Mouse (Mus musculus): Measurements from ENCODE around the gene Arl15. TPM values are rescaled to one million over a fixed set of nuclear protein-coding genes. Genes with fewer than 3 reads are reported as not detected.

The Arl15 gene
- polyA plus RNA-seq, 1 experiment from 2014 or later = 7.9 TPM

DNA sequence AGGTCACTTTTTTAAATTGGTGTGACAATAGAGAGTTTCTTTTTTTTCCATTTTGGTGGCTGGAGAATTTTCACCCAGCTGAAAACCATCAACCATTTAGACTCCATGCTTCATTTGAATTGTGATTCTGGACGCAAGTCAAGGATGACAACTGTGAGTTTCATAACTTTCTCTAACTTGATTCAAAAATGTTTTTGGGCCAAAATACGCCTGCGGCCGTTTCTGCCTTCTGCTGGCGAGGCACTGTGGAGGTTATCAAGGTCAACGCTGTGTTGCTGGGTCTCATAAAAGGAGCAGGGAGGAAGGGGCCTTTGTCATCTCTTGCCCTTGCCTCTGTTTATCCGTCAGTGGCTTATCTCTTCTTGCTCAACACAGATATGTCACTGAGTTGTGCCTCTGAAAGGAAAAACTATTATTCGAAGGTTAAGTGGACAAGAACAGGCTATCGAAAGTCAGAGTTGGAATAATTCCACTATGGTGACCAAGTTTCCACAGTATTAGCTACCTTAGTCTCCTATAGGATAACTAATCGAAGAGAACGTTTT, 106.8 kb downstream of the Arl15 start:
- H3K4me3 ChIP-seq (replicated peaks; ENCODE audit: low read length) = no peak overlapping the region
- no peaks in the 10 kb centered on the region for H3K4me1 ChIP-seq (ENCODE audit: control insufficient read depth, insufficient read depth, low read length)
- 63% methylated on average over 11 of the region's 11 CpGs for WGBS
- no peaks in the 10 kb centered on the region for H3K36me3 ChIP-seq (ENCODE audit: control insufficient read depth, insufficient read depth, low read length)
- H3K4me2 ChIP-seq (ENCODE audit: low read depth, low read length) = no peak overlapping the region
- no peak overlapping the region for H3K27ac ChIP-seq (ENCODE audit: low read length)
- no peak overlapping the region for H3K9ac ChIP-seq (ENCODE audit: low read length)
- H3K27me3 ChIP-seq (ENCODE audit: control insufficient read depth, insufficient read depth, low read length) = no peaks in the 10 kb centered on the region
- ATAC-seq (ENCODE audit: insufficient read depth, low FRiP score) = no peak
- H3K9me3 ChIP-seq (replicated peaks; ENCODE audit: control insufficient read depth, low read length) = no peaks in the 10 kb centered on the region

DNA sequence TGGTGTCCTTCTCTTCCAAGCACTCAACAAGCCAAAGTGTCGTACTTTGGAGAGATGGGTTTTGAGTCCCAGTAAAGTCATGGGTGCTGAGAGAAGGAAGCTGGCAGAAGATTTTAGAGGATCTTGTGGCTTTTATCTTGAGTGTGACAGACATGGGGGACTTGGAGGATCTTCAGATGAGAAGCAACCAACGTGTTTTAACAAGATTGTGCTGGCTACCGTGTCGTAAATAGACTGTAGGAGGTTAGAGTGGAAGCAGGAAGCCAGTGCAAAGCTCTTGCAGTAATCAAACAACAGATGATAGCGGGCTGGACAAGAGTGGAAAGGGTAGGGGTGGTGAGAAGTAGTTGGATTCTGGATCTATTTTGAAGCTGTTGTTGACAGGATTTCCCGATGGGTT, 109.0 kb downstream of the Arl15 start:
- Histone ChIP-seq H3K27me3 (ENCODE audit: control insufficient read depth, insufficient read depth, low read length) (no peaks in the 10 kb centered on the region), H3K4me3 (replicated peaks; ENCODE audit: low read length) (no peak overlapping the region), H3K4me2 (ENCODE audit: low read depth, low read length) (no peak overlapping the region), H3K27ac (ENCODE audit: low read length) (no peak overlapping the region), H3K36me3 (ENCODE audit: control insufficient read depth, insufficient read depth, low read length) (no peaks in the 10 kb centered on the region), H3K4me1 (ENCODE audit: control insufficient read depth, insufficient read depth, low read length) (no peaks in the 10 kb centered on the region), H3K9me3 (replicated peaks; ENCODE audit: control insufficient read depth, low read length) (no peaks in the 10 kb centered on the region), H3K9ac (ENCODE audit: low read length) (no peak overlapping the region)
- ATAC-seq (ENCODE audit: insufficient read depth, low FRiP score) = no peak
- WGBS = 79% methylated on average over 6 of the region's 6 CpGs

DNA sequence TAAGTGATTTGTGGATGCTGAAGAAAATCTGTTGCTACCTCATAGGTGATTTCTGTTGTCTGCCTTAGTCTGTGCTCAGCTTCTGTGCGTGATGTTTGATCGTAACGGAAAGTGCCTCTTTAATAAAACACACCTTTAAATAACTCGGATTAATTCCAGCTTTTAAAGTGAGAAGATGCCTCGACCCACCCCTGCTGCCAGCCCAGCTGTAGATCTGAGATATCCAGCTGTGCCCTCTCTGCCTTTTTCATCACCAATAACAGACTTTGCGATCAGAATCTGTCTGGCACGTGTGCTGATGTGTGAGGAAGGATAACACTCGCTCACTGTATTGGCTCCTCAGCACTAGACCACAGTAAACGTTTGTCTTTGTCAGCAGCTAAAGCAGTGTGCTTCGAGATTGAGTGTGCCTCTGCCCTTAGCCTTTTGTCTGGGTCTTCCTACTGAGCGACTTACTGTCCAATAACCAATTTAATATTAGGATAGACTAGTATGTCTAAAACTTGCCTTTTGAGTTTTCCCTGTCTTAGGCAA, 117.7 kb downstream of the Arl15 start:
- no peak overlapping the region for H3K27ac ChIP-seq (ENCODE audit: low read length)
- H3K27me3 ChIP-seq (ENCODE audit: control insufficient read depth, insufficient read depth, low read length) = no peaks in the 10 kb centered on the region
- 60% methylated on average over 11 of the region's 11 CpGs for whole genome bisulfite sequencing
- H3K4me1 ChIP-seq (ENCODE audit: control insufficient read depth, insufficient read depth, low read length) = 0 out of 2 replicates have a peak, but pooled peaks cover 2% of the 10 kb centered on the region
- H3K4me3 ChIP-seq (replicated peaks; ENCODE audit: low read length) = no peak overlapping the region
- H3K4me2 ChIP-seq (ENCODE audit: low read depth, low read length) = no peak overlapping the region
- no peaks in the 10 kb centered on the region for H3K36me3 ChIP-seq (ENCODE audit: control insufficient read depth, insufficient read depth, low read length)
- no peak overlapping the region for H3K9ac ChIP-seq (ENCODE audit: low read length)
- no peak for ATAC-seq (ENCODE audit: insufficient read depth, low FRiP score)
- H3K9me3 ChIP-seq (replicated peaks; ENCODE audit: control insufficient read depth, low read length) = no peaks in the 10 kb centered on the region

DNA sequence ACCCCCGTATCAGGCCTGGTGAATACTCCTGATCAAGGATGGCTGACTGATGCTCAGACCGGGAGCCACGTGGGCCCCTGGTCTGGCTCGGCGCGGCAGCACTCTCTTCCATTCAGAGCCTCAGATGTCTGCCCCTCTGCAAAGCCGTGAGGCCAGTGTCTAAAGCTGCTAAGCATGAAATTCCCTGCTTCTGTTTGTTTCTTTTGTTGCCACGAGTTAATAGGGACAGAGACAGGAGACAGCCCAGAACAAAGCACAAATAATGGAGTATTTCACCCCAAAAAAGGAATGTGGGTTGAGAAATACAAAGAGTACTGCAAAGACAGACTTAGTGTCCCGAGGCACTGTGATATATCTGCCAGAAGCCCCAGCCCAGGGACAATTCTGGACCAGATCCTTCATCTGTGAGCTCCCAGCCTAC, 120.3 kb downstream of the Arl15 start:
- no peak overlapping the region for H3K9ac ChIP-seq (ENCODE audit: low read length)
- H3K9me3 ChIP-seq (replicated peaks; ENCODE audit: control insufficient read depth, low read length) = no peaks in the 10 kb centered on the region
- H3K36me3 ChIP-seq (ENCODE audit: control insufficient read depth, insufficient read depth, low read length) = no peaks in the 10 kb centered on the region
- no peak overlapping the region for H3K27ac ChIP-seq (ENCODE audit: low read length)
- no peak overlapping the region for H3K4me3 ChIP-seq (replicated peaks; ENCODE audit: low read length)
- H3K27me3 ChIP-seq (ENCODE audit: control insufficient read depth, insufficient read depth, low read length) = no peaks in the 10 kb centered on the region
- no peak for ATAC-seq (ENCODE audit: insufficient read depth, low FRiP score)
- H3K4me1 ChIP-seq (ENCODE audit: control insufficient read depth, insufficient read depth, low read length) = 0 out of 2 replicates have a peak, but pooled peaks cover 2% of the 10 kb centered on the region
- H3K4me2 ChIP-seq (ENCODE audit: low read depth, low read length) = no peak overlapping the region
- WGBS = 49% methylated on average over 9 of the region's 9 CpGs

DNA sequence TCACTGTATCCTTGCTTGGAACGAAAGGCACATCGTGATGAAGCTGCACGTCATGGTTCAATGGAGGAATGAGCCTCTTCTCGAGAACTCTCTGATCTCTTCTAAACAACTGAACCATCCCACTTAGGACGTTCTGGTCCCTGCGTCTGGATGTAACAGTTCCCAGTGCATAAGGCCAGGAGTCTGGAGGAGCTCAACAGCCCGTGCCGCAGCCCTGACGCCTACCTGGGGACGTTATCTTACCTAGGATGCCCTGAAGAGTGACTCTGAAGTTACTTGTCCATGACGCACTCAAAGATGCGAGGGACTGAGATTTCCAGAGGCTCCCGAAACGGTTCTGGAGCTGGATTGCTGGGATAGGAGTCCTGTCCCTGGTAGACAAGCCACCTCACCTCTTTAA, 121.4 kb downstream of the Arl15 start:
- H3K4me2 ChIP-seq (ENCODE audit: low read depth, low read length) = no peak overlapping the region
- no peak overlapping the region for H3K9ac ChIP-seq (ENCODE audit: low read length)
- no peaks in the 10 kb centered on the region for H3K36me3 ChIP-seq (ENCODE audit: control insufficient read depth, insufficient read depth, low read length)
- H3K27ac ChIP-seq (ENCODE audit: low read length) = no peak overlapping the region
- H3K27me3 ChIP-seq (ENCODE audit: control insufficient read depth, insufficient read depth, low read length) = no peaks in the 10 kb centered on the region
- H3K9me3 ChIP-seq (replicated peaks; ENCODE audit: control insufficient read depth, low read length) = no peaks in the 10 kb centered on the region
- 0 out of 2 replicates have a peak, but pooled peaks cover 2% of the 10 kb centered on the region for H3K4me1 ChIP-seq (ENCODE audit: control insufficient read depth, insufficient read depth, low read length)
- no peak for ATAC-seq (ENCODE audit: insufficient read depth, low FRiP score)
- WGBS = 93% methylated on average over 14 of the region's 14 CpGs
- no peak overlapping the region for H3K4me3 ChIP-seq (replicated peaks; ENCODE audit: low read length)

DNA sequence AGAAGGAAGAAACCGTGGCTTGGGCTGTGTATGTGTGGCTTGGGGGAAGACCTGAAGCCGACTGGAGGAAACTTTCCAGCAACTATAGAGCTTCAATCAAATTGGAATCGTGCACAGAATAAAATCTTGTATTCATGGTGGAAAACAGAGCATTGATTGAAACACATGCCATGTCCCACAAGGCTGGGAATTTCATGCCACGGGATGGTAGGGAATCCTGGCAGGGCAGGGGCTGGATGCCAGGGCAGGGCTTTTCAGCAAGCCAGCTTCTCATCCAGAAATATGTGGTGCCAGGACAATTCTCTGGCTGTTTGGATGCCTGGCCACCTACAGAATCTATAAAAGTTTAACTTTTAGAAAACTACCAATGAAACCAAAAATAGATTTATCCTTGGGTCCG, 122.5 kb downstream of the Arl15 start:
- no peak overlapping the region for H3K4me2 ChIP-seq (ENCODE audit: low read depth, low read length)
- WGBS = 85% methylated on average over 5 of the region's 5 CpGs

DNA sequence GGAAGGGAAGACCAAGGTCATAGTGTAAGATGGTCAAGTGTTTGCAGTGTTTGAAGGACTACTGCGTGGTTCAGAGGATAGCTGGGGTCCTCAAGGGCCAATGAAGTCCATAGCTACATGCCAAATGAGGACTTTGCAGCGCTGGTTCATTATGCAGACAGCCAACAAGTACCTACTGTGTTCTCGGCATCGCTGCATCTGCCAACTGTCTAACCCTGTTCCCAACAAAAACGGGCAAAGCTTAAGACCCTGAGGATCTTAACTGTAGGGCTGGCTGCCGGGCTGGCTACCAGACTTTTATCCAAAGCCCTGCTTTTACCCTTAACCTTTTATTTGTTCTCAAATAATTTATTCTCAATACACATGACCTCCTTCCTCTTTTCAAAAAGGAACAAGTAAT, 123.1 kb downstream of the Arl15 start:
- Histone ChIP-seq H3K4me2 (ENCODE audit: low read depth, low read length) (no peak overlapping the region), H3K36me3 (ENCODE audit: control insufficient read depth, insufficient read depth, low read length) (no peaks in the 10 kb centered on the region), H3K27ac (ENCODE audit: low read length) (no peak overlapping the region), H3K27me3 (ENCODE audit: control insufficient read depth, insufficient read depth, low read length) (no peaks in the 10 kb centered on the region), H3K4me3 (replicated peaks; ENCODE audit: low read length) (no peak overlapping the region), H3K4me1 (ENCODE audit: control insufficient read depth, insufficient read depth, low read length) (0 out of 2 replicates have a peak, but pooled peaks cover 2% of the 10 kb centered on the region), H3K9ac (ENCODE audit: low read length) (no peak overlapping the region), H3K9me3 (replicated peaks; ENCODE audit: control insufficient read depth, low read length) (no peaks in the 10 kb centered on the region)
- 87% methylated on average over 6 of the region's 6 CpGs for WGBS
- ATAC-seq (ENCODE audit: insufficient read depth, low FRiP score) = no peak

More for the DNA sequence above, 122.5 kb downstream of the Arl15 start:
- Histone ChIP-seq H3K4me1 (ENCODE audit: control insufficient read depth, insufficient read depth, low read length) (0 out of 2 replicates have a peak, but pooled peaks cover 2% of the 10 kb centered on the region), H3K9me3 (replicated peaks; ENCODE audit: control insufficient read depth, low read length) (no peaks in the 10 kb centered on the region), H3K4me3 (replicated peaks; ENCODE audit: low read length) (no peak overlapping the region), H3K36me3 (ENCODE audit: control insufficient read depth, insufficient read depth, low read length) (no peaks in the 10 kb centered on the region), H3K27me3 (ENCODE audit: control insufficient read depth, insufficient read depth, low read length) (no peaks in the 10 kb centered on the region), H3K27ac (ENCODE audit: low read length) (no peak overlapping the region), H3K9ac (ENCODE audit: low read length) (no peak overlapping the region)
- ATAC-seq (ENCODE audit: insufficient read depth, low FRiP score) = no peak

DNA sequence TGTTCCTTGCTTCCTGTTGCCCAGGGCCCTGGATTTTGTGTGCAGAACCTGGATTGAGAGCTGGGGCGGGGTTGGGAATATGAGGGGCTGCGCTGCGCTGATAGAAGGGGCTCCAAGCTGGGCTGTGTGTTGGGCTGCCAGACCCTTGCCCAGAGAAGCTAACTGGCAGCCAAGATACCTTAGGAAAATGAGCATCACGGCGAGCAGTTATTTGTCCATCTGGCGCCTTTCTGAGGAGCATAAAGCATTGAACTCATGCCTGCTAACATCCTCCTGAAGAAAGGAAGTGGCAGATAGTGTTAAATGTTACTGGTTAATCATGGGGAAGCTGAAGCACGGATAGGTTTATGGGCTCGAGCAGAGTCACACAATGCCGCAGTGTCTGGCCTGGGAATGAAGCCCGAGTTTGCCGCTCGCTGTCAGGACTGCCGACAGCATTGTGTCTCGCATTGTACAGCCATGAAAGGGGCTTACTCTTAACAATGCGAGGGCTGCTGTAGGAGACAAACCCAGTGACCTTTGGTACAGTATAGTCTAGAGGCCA, 123.6 kb downstream of the Arl15 start:
- 85% methylated on average over 15 of the region's 15 CpGs for WGBS

DNA sequence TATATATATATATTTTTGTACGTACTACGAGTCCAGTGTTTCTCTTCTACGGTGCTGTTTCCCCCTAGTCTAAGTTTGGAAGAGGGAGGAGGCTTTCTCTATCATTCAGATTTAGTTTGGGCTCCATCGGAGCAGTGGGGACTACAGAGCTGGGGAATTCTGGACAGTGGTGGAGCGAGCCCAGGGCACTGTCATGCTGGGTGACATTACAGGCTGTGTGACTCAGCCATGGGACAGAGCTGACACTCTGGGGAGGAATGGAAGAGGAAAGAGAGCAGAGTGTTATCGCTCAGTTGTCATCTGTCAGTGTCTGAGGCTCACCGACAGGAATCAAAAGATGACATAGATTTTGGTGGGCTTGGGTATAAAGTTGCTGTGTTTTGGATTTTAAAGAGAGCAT, 124.4 kb downstream of the Arl15 start:
- Histone ChIP-seq H3K4me2 (ENCODE audit: low read depth, low read length) (no peak overlapping the region), H3K27ac (ENCODE audit: low read length) (no peak overlapping the region), H3K27me3 (ENCODE audit: control insufficient read depth, insufficient read depth, low read length) (no peaks in the 10 kb centered on the region), H3K9ac (ENCODE audit: low read length) (no peak overlapping the region), H3K36me3 (ENCODE audit: control insufficient read depth, insufficient read depth, low read length) (no peaks in the 10 kb centered on the region), H3K9me3 (replicated peaks; ENCODE audit: control insufficient read depth, low read length) (no peaks in the 10 kb centered on the region), H3K4me3 (replicated peaks; ENCODE audit: low read length) (no peak overlapping the region), H3K4me1 (ENCODE audit: control insufficient read depth, insufficient read depth, low read length) (0 out of 2 replicates have a peak, but pooled peaks cover 2% of the 10 kb centered on the region)
- 90% methylated on average over 7 of the region's 7 CpGs for WGBS
- ATAC-seq (ENCODE audit: insufficient read depth, low FRiP score) = no peak

More for the DNA sequence above, 123.6 kb downstream of the Arl15 start:
- ATAC-seq (ENCODE audit: insufficient read depth, low FRiP score) = no peak
- Histone ChIP-seq H3K27ac (ENCODE audit: low read length) (no peak overlapping the region), H3K4me2 (ENCODE audit: low read depth, low read length) (no peak overlapping the region), H3K4me1 (ENCODE audit: control insufficient read depth, insufficient read depth, low read length) (0 out of 2 replicates have a peak, but pooled peaks cover 2% of the 10 kb centered on the region), H3K9ac (ENCODE audit: low read length) (no peak overlapping the region), H3K36me3 (ENCODE audit: control insufficient read depth, insufficient read depth, low read length) (no peaks in the 10 kb centered on the region), H3K9me3 (replicated peaks; ENCODE audit: control insufficient read depth, low read length) (no peaks in the 10 kb centered on the region), H3K27me3 (ENCODE audit: control insufficient read depth, insufficient read depth, low read length) (no peaks in the 10 kb centered on the region), H3K4me3 (replicated peaks; ENCODE audit: low read length) (no peak overlapping the region)

All from stomach, embryonic 16.5 days (tissue).